Mouse (Mus musculus) thymus, postnatal 10 days (tissue): ENCODE measurements around the gene Cdkn1a.
"Not testable (repeated sequence)": the region's sequence is repeated elsewhere in the genome, so short reads cannot be mapped to it uniquely, and the experiment has no call there.

ENCODE experiments used
- DNase-seq, 2 experiments: peaks; one replicate each; pipeline ENCODE4 v3.0.0; 2021; ENCODE audit warnings: low spot score in 2 of 2

Gene Cdkn1a

GRCm38 (mm10) chr17:29058487-29058886, 32.3 kb upstream of the Cdkn1a start:
- DNase-seq, result no peak

GRCm38 (mm10) chr17:29059581-29059980, 31.2 kb upstream of the Cdkn1a start:
- no peak for DNase-seq

GRCm38 (mm10) chr17:29060946-29061345, 29.8 kb upstream of the Cdkn1a start:
- DNase-seq, result no peak

GRCm38 (mm10) chr17:29062119-29063035, 28.4 kb upstream of the Cdkn1a start:
- DNase-seq, result no peak

GRCm38 (mm10) chr17:29063121-29063987, 27.4 kb upstream of the Cdkn1a start:
- DNase-seq, result no peak

GRCm38 (mm10) chr17:29063988-29064285, 26.8 kb upstream of the Cdkn1a start:
- no peak for DNase-seq

GRCm38 (mm10) chr17:29065245-29065940, 25.4 kb upstream of the Cdkn1a start:
- DNase-seq, result no peak

GRCm38 (mm10) chr17:29065971-29066370, 24.8 kb upstream of the Cdkn1a start:
- no peak for DNase-seq

- DNase-seq, result not testable (repeated sequence)
Observed at GRCm38 (mm10) chr17:29067416-29067815, 23.4 kb upstream of the Cdkn1a start.

GRCm38 (mm10) chr17:29067847-29068246, 22.9 kb upstream of the Cdkn1a start:
- DNase-seq, result no peak

- no peak for DNase-seq
Observed at GRCm38 (mm10) chr17:29069063-29069462, 21.7 kb upstream of the Cdkn1a start.

GRCm38 (mm10) chr17:29071820-29072219, 19.0 kb upstream of the Cdkn1a start:
- DNase-seq, result no peak

- DNase-seq, result no peak
Observed at GRCm38 (mm10) chr17:29072701-29073307, 18.0 kb upstream of the Cdkn1a start.

GRCm38 (mm10) chr17:29073313-29073712, 17.5 kb upstream of the Cdkn1a start:
- no peak for DNase-seq

GRCm38 (mm10) chr17:29074085-29074484, 16.7 kb upstream of the Cdkn1a start:
- DNase-seq, result no peak

- no peak for DNase-seq
Observed at GRCm38 (mm10) chr17:29076235-29076634, 14.5 kb upstream of the Cdkn1a start.

- no peak for DNase-seq
Observed at GRCm38 (mm10) chr17:29077786-29078509, 12.8 kb upstream of the Cdkn1a start.

- no peak for DNase-seq
Observed at GRCm38 (mm10) chr17:29078519-29079383, 12.0 kb upstream of the Cdkn1a start.

- DNase-seq, result no peak
Observed at GRCm38 (mm10) chr17:29080758-29081617, 9.8 kb upstream of the Cdkn1a start.
